Mouse (Mus musculus): Measurements from ENCODE around the gene Gm20431. TPM values are rescaled to one million over a fixed set of nuclear protein-coding genes. Genes with fewer than 3 reads are reported as not detected.
A peak's percentile ranks its signal among the peaks of the same experiment; 100 is the strongest.

Gm20431 gene
- polyA plus RNA-seq, 1 experiment from 2014 or later = 6.1 TPM

GRCm38 (mm10) chr2:167585273-167585672 lies 76.0 kb downstream of the Gm20431 start:
- no peaks in the 10 kb centered on the region for H3K36me3 ChIP-seq (ENCODE audit: control insufficient read depth, insufficient read depth, low read length)
- H3K27ac ChIP-seq (ENCODE audit: low read depth, low read length) = no peak overlapping the region
- no peaks in the 10 kb centered on the region for H3K27me3 ChIP-seq (ENCODE audit: control insufficient read depth, insufficient read depth, low read length)
- no peak for ATAC-seq (ENCODE audit: low FRiP score, low TSS enrichment)
- peaks cover 48% of the 10 kb centered on the region for H3K4me1 ChIP-seq (ENCODE audit: control insufficient read depth, insufficient read depth, low read length)
- no peak overlapping the region for H3K9ac ChIP-seq (ENCODE audit: low read depth, low read length)
- H3K4me3 ChIP-seq (ENCODE audit: low read length) = no peak overlapping the region
- no peak overlapping the region for H3K4me2 ChIP-seq (replicated peaks; ENCODE audit: low read depth, low read length)
- no peaks in the 10 kb centered on the region for H3K9me3 ChIP-seq (ENCODE audit: control insufficient read depth, low read length)
- 42% methylated on average over 2 of the region's 2 CpGs for WGBS

- H3K27me3 ChIP-seq (ENCODE audit: control insufficient read depth, insufficient read depth, low read length) = no peaks in the 10 kb centered on the region
- H3K9me3 ChIP-seq (ENCODE audit: control insufficient read depth, low read length) = no peaks in the 10 kb centered on the region
- no peak overlapping the region for H3K9ac ChIP-seq (ENCODE audit: low read depth, low read length)
- H3K4me1 ChIP-seq (ENCODE audit: control insufficient read depth, insufficient read depth, low read length) = peaks cover 42% of the 10 kb centered on the region
- no peaks in the 10 kb centered on the region for H3K36me3 ChIP-seq (ENCODE audit: control insufficient read depth, insufficient read depth, low read length)
- WGBS = 13% methylated on average over 10 of the region's 10 CpGs
- ATAC-seq (ENCODE audit: low FRiP score, low TSS enrichment) = peak; percentile 81
- H3K4me2 ChIP-seq (replicated peaks; ENCODE audit: low read depth, low read length) = no peak overlapping the region
- peak overlapping the region; percentile 85 for H3K27ac ChIP-seq (ENCODE audit: low read depth, low read length)
- H3K4me3 ChIP-seq (ENCODE audit: low read length) = no peak overlapping the region
These were observed 77.9 kb downstream of the Gm20431 start for GRCm38 (mm10) chr2:167583161-167583952.

DNA sequence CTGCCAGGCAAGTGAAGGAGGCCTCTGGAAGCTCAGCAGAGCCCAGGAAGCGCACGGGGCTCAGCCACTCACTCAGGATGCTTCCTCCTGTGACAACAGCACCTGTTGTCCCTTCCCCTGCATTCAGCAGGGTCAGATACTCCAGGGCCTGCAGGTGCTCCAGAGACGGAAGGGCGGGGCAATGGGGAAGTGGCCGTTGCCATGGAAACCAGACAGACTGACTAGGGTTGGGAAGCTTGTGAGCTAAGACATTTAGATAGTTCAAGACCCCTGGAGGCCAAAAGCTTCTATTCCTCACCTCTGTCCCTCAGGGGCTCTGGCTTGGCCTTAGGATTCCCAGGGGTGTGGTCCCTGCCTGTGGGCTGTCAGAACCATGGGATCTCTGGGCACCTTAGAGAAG lies 82.8 kb downstream of the Gm20431 start:
- Histone ChIP-seq H3K27me3 (ENCODE audit: control insufficient read depth, insufficient read depth, low read length) (no peaks in the 10 kb centered on the region), H3K9ac (ENCODE audit: low read depth, low read length) (no peak overlapping the region), H3K4me1 (ENCODE audit: control insufficient read depth, insufficient read depth, low read length) (peaks cover 18% of the 10 kb centered on the region), H3K27ac (ENCODE audit: low read depth, low read length) (no peak overlapping the region), H3K4me2 (replicated peaks; ENCODE audit: low read depth, low read length) (no peak overlapping the region), H3K36me3 (ENCODE audit: control insufficient read depth, insufficient read depth, low read length) (no peaks in the 10 kb centered on the region), H3K4me3 (ENCODE audit: low read length) (no peak overlapping the region), H3K9me3 (ENCODE audit: control insufficient read depth, low read length) (no peaks in the 10 kb centered on the region)
- 54% methylated on average over 5 of the region's 5 CpGs for WGBS
- ATAC-seq (ENCODE audit: low FRiP score, low TSS enrichment) = no peak

- WGBS = 45% methylated on average over 9 of the region's 9 CpGs
- no peaks in the 10 kb centered on the region for H3K27me3 ChIP-seq (ENCODE audit: control insufficient read depth, insufficient read depth, low read length)
- no peak overlapping the region for H3K4me2 ChIP-seq (replicated peaks; ENCODE audit: low read depth, low read length)
- H3K9me3 ChIP-seq (ENCODE audit: control insufficient read depth, low read length) = no peaks in the 10 kb centered on the region
- no peak for ATAC-seq (ENCODE audit: low FRiP score, low TSS enrichment)
- no peak overlapping the region for H3K9ac ChIP-seq (ENCODE audit: low read depth, low read length)
- H3K27ac ChIP-seq (ENCODE audit: low read depth, low read length) = 0 out of 2 replicates have a peak overlapping the region, but pooled peaks have one; percentile 11
- no peak overlapping the region for H3K4me3 ChIP-seq (ENCODE audit: low read length)
- peaks cover 7% of the 10 kb centered on the region; the same call in 1 of the 2 replicates for H3K4me1 ChIP-seq (ENCODE audit: control insufficient read depth, insufficient read depth, low read length)
- H3K36me3 ChIP-seq (ENCODE audit: control insufficient read depth, insufficient read depth, low read length) = no peaks in the 10 kb centered on the region
These were observed 84.0 kb downstream of the Gm20431 start for GRCm38 (mm10) chr2:167577186-167577785.

GRCm38 (mm10) chr2:167576121-167576620 lies 85.1 kb downstream of the Gm20431 start:
- no peak overlapping the region for H3K9ac ChIP-seq (ENCODE audit: low read depth, low read length)
- H3K36me3 ChIP-seq (ENCODE audit: control insufficient read depth, insufficient read depth, low read length) = no peaks in the 10 kb centered on the region
- WGBS = 62% methylated on average over 8 of the region's 8 CpGs
- no peaks in the 10 kb centered on the region for H3K27me3 ChIP-seq (ENCODE audit: control insufficient read depth, insufficient read depth, low read length)
- no peaks in the 10 kb centered on the region for H3K9me3 ChIP-seq (ENCODE audit: control insufficient read depth, low read length)
- H3K4me3 ChIP-seq (ENCODE audit: low read length) = no peak overlapping the region
- no peak for ATAC-seq (ENCODE audit: low FRiP score, low TSS enrichment)
- H3K4me1 ChIP-seq (ENCODE audit: control insufficient read depth, insufficient read depth, low read length) = peaks cover 3% of the 10 kb centered on the region; the same call in 1 of the 2 replicates
- no peak overlapping the region for H3K4me2 ChIP-seq (replicated peaks; ENCODE audit: low read depth, low read length)
- H3K27ac ChIP-seq (ENCODE audit: low read depth, low read length) = no peak overlapping the region

GRCm38 (mm10) chr2:167575581-167575980 lies 85.7 kb downstream of the Gm20431 start:
- WGBS = 72% methylated on average over 7 of the region's 7 CpGs
- Histone ChIP-seq H3K36me3 (ENCODE audit: control insufficient read depth, insufficient read depth, low read length) (no peaks in the 10 kb centered on the region), H3K4me2 (replicated peaks; ENCODE audit: low read depth, low read length) (no peak overlapping the region), H3K4me3 (ENCODE audit: low read length) (no peak overlapping the region), H3K9me3 (ENCODE audit: control insufficient read depth, low read length) (no peaks in the 10 kb centered on the region), H3K4me1 (ENCODE audit: control insufficient read depth, insufficient read depth, low read length) (peaks cover 4% of the 10 kb centered on the region; the same call in 1 of the 2 replicates), H3K27me3 (ENCODE audit: control insufficient read depth, insufficient read depth, low read length) (no peaks in the 10 kb centered on the region), H3K9ac (ENCODE audit: low read depth, low read length) (no peak overlapping the region), H3K27ac (ENCODE audit: low read depth, low read length) (no peak overlapping the region)
- ATAC-seq (ENCODE audit: low FRiP score, low TSS enrichment) = no peak

GRCm38 (mm10) chr2:167574814-167575213 lies 86.5 kb downstream of the Gm20431 start:
- no peak overlapping the region for H3K4me2 ChIP-seq (replicated peaks; ENCODE audit: low read depth, low read length)
- no peaks in the 10 kb centered on the region for H3K36me3 ChIP-seq (ENCODE audit: control insufficient read depth, insufficient read depth, low read length)
- ATAC-seq (ENCODE audit: low FRiP score, low TSS enrichment) = no peak
- H3K9ac ChIP-seq (ENCODE audit: low read depth, low read length) = no peak overlapping the region
- no peaks in the 10 kb centered on the region for H3K27me3 ChIP-seq (ENCODE audit: control insufficient read depth, insufficient read depth, low read length)
- no peak overlapping the region for H3K4me3 ChIP-seq (ENCODE audit: low read length)
- H3K4me1 ChIP-seq (ENCODE audit: control insufficient read depth, insufficient read depth, low read length) = peaks cover 11% of the 10 kb centered on the region; the same call in 1 of the 2 replicates
- H3K9me3 ChIP-seq (ENCODE audit: control insufficient read depth, low read length) = no peaks in the 10 kb centered on the region
- 60% methylated on average over 9 of the region's 9 CpGs for WGBS
- no peak overlapping the region for H3K27ac ChIP-seq (ENCODE audit: low read depth, low read length)

DNA sequence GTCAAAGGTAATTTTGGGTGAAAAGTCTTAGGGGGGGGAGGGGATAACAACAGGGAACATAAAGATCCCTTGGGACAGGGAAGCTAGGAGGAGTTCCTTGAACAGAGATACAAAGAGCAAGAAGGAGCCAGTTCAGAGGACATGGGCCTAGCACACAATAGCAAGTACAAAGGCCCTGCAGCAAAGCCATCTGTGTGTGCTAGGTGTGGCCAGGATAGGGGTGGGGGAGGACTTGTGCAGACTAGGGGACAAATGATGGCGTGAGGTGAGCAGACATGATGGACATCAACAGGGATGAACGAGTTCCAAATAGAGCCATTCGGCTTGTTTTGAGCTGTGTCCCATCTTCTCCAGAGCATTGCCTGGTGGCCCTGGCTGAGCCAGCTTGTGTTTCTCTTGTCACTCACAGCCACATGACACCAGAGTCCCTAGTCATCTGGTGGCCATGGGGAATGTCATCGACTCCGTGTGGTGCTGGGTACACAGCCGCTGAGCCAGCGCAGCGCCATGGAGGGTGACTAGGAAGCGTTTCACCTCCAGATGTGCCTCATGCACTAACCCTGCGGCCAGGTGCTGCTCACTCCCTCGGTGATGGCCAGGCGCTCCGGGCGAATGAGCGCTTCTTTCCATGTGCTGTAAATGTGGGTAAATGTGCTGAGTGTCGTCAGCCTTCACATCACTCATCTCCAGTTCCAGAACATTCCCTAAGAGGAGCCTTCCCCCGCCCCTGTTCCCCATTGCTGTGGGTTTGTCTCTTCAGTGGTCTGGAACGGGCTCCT lies 89.7 kb downstream of the Gm20431 start:
- H3K27ac ChIP-seq (ENCODE audit: low read depth, low read length) = no peak overlapping the region
- no peaks in the 10 kb centered on the region for H3K27me3 ChIP-seq (ENCODE audit: control insufficient read depth, insufficient read depth, low read length)
- H3K9ac ChIP-seq (ENCODE audit: low read depth, low read length) = no peak overlapping the region
- no peaks in the 10 kb centered on the region for H3K36me3 ChIP-seq (ENCODE audit: control insufficient read depth, insufficient read depth, low read length)
- peaks cover 7% of the 10 kb centered on the region; the same call in 1 of the 2 replicates for H3K4me1 ChIP-seq (ENCODE audit: control insufficient read depth, insufficient read depth, low read length)
- ATAC-seq (ENCODE audit: low FRiP score, low TSS enrichment) = no peak
- no peaks in the 10 kb centered on the region for H3K9me3 ChIP-seq (ENCODE audit: control insufficient read depth, low read length)
- no peak overlapping the region for H3K4me2 ChIP-seq (replicated peaks; ENCODE audit: low read depth, low read length)
- H3K4me3 ChIP-seq (ENCODE audit: low read length) = no peak overlapping the region
- 76% methylated on average over 18 of the region's 18 CpGs for WGBS

Data from kidney, embryonic 14.5 days (tissue).